Mouse (Mus musculus): ENCODE results near the gene Elf5.

Elf5 gene

GRCm38 (mm10) chr2:103436534-103436933 is 25.0 kb downstream of the Elf5 start:
- DNase-seq, result no peak

- no peak for DNase-seq
These were observed 27.7 kb downstream of the Elf5 start for GRCm38 (mm10) chr2:103439071-103439622.

GRCm38 (mm10) chr2:103439710-103440109 is 28.2 kb downstream of the Elf5 start:
- peak; percentile 88 for DNase-seq

- peak; percentile 73 for DNase-seq
These were observed 34.3 kb downstream of the Elf5 start for GRCm38 (mm10) chr2:103445776-103446175.

GRCm38 (mm10) chr2:103446326-103446725 is 34.8 kb downstream of the Elf5 start:
- no peak for DNase-seq

- no peak for DNase-seq
These were observed 37.6 kb downstream of the Elf5 start for GRCm38 (mm10) chr2:103448947-103449560.

- no peak for DNase-seq
These were observed 38.3 kb downstream of the Elf5 start for GRCm38 (mm10) chr2:103449813-103450212.

GRCm38 (mm10) chr2:103450267-103450666 is 38.8 kb downstream of the Elf5 start:
- DNase-seq, result no peak

- DNase-seq, result no peak
These were observed 41.1 kb downstream of the Elf5 start for GRCm38 (mm10) chr2:103452550-103452949.

GRCm38 (mm10) chr2:103455748-103456147 is 44.3 kb downstream of the Elf5 start:
- DNase-seq, result no peak

GRCm38 (mm10) chr2:103456646-103457045 is 45.2 kb downstream of the Elf5 start:
- peak; percentile 92 for DNase-seq

- DNase-seq, result no peak
These were observed 45.6 kb downstream of the Elf5 start for GRCm38 (mm10) chr2:103457048-103457447.

GRCm38 (mm10) chr2:103457628-103458027 is 46.1 kb downstream of the Elf5 start:
- DNase-seq, result no peak

- no peak for DNase-seq
These were observed 47.6 kb downstream of the Elf5 start for GRCm38 (mm10) chr2:103459069-103459468.

- DNase-seq, result peak; percentile 15
These were observed 49.7 kb downstream of the Elf5 start for GRCm38 (mm10) chr2:103461210-103461609.

GRCm38 (mm10) chr2:103461743-103462142 is 50.3 kb downstream of the Elf5 start:
- peak; percentile 14 for DNase-seq

GRCm38 (mm10) chr2:103462746-103463145 is 51.3 kb downstream of the Elf5 start:
- no peak for DNase-seq

- no peak for DNase-seq
These were observed 53.0 kb downstream of the Elf5 start for GRCm38 (mm10) chr2:103464524-103464923.

- no peak for DNase-seq
These were observed 53.9 kb downstream of the Elf5 start for GRCm38 (mm10) chr2:103465429-103465828.

GRCm38 (mm10) chr2:103466272-103466671 is 54.8 kb downstream of the Elf5 start:
- DNase-seq, result no peak

- no peak for DNase-seq
These were observed 55.6 kb downstream of the Elf5 start for GRCm38 (mm10) chr2:103466984-103467588.

GRCm38 (mm10) chr2:103473362-103473761 is 61.9 kb downstream of the Elf5 start:
- no peak for DNase-seq

- DNase-seq, result no peak
These were observed 64.7 kb downstream of the Elf5 start for GRCm38 (mm10) chr2:103476180-103476579.

- peak; percentile 46 for DNase-seq
These were observed 65.2 kb downstream of the Elf5 start for GRCm38 (mm10) chr2:103476657-103477056.

- no peak for DNase-seq
These were observed 66.0 kb downstream of the Elf5 start for GRCm38 (mm10) chr2:103477456-103477855.
